Mouse (Mus musculus) heart, adult 11 months (tissue): ENCODE measurements around the gene Fam83g.

Experiments used
- DNase-seq: peaks from one replicate; pipeline ENCODE4 v3.0.0; 2022

The Fam83g gene

DNA sequence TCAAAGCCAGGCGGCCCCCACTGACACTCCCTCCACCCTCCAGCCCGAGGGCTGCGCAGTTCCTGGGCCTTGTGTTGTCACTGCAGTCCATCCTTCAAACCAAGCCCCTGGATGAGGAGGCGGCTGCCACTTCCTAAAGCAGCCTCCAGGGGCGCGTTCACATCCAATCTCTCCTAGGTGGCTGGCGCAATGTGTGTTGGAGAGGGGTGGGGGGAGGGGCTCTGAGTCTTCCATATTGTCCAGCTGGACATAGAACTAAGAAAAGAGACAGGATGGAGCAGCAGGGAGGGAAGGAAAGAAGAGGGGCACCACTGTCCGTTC is 9.1 kb upstream of the Fam83g start:
- DNase-seq = no peak

DNA sequence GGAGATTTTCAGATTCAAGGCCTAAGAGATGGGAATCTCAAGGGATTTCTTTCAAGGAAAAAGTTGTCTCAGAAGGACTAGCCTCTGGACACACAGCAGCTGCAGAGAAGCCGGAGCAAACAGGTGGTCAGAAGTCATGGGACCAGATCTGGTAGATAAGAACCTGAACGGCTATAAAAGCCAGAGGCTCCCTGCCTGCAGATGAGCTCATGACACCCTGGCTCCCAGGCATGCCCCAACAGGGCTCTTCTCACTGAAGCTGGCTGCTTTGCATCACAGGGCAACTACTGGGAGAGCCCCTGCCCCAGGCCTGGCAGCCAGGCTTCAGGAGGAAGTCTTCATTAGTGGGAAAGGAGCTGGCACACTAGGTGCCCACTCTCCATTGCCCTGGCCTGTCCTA is 8.6 kb upstream of the Fam83g start:
- DNase-seq = no peak

DNA sequence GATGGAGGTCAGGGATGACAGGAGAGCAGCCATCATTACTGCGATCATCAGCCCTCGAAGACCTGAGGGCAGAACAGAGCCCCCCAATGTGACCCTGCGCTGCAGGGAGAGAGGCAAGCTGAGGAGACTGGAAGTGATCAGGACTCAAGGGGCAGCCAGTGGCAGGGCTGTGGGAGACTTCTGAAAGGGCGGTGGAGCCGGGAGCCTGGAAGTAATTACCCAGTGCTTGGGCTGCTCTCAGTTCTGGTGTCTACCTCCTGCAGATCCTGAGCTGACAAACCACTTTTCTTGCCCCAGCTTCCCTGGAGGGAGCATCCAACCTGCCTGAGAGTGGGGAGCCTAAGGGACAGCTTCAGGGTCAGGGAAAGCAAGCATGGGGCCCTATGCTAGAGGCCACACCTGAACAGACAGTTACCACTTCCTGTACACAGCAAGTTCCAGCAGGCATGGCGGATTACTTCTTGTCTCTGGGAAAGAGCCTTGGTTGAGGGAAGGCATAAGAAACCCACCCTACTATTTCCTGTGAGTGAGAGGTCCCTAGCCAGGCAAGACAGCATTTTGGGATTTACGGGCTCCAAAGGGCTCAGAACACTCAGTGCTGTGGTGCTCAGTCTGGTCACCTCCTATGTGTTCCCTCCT is 7.6 kb upstream of the Fam83g start:
- DNase-seq = no peak

DNA sequence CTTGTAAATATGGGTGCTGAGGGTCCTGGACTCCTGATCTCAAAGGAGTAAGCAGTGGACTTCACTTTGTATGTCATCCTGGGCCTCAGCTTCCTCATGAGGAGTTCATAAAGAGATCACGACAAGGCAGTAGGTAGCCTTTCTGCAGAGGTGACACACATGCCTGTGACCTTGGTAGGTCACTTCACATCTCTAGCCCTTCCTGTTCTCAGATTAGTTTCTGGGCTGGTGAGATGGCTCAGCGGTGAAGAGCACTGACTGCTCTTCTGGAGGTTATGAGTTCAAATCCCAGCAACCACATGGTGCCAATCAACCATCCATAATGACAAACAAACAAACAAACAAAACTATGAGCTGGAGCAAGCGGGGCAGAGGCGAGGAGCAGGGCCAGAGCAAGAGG is 6.2 kb upstream of the Fam83g start:
- DNase-seq = no peak

DNA sequence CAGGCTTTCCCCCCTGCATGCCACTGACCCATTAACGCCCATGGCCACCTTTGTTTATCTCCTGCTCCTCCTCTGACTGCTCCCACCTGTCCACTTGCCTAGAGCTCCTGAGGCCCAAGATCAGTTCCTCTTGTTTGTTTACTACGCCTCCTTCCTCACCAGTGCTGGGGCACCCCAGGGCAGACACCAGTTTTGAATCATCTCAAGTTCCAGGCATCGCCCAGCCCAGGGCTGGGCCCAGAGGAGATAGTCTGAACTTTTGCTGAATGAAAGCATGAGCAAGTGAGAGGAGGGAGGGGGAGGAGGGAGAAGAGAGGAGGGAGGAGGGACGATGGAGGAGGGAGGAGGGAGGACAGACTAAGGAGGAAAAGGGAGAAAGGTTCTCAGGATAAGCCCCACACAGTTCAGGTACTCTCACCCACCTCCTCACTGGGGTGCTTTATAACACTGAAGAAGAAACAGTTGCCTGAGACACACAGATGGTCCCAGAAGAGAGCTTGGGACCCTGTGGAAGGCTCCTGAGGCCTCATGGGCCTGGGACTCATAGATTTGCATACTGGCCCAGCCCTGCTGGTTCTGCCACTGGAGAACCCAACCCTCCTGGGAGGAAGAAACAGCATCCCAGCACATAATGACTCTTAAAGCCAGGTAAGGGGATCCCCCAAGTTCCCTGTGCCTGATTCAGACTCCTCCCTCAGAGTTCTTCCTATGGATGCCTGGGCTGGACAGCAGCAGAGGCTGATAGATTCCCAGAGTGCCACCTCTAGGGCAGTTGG is 4.6 kb upstream of the Fam83g start:
- no peak for DNase-seq

DNA sequence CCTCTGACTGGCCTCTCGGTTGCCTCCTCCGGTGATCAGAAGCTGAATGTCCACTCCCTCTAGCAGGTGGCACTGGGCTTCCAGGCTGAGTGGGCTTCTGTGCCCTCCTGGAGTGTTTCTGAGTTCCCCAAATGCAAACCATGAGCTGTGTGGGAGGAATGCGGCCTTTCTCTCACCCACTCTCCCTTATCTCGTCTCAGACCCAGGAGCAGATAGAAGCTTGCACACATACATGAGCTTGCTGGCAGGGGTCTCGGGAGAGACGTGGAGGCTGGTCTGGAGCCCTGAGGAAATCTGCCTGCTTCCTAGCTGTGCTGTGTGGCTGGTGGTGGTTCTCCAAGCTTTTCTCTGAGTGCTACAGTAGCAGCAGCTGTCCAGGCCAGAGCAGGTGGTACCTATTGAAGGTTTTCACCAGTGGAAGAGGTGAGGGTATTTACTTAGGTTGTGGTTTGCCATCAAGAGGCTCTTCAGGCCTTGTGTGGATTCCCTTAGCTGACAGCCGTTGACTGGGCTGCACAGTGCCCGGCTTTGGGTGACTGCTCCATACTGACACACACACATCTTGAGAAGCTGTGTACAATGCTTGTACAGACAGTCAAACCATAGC is 1.3 kb downstream of the Fam83g start:
- DNase-seq = no peak

DNA sequence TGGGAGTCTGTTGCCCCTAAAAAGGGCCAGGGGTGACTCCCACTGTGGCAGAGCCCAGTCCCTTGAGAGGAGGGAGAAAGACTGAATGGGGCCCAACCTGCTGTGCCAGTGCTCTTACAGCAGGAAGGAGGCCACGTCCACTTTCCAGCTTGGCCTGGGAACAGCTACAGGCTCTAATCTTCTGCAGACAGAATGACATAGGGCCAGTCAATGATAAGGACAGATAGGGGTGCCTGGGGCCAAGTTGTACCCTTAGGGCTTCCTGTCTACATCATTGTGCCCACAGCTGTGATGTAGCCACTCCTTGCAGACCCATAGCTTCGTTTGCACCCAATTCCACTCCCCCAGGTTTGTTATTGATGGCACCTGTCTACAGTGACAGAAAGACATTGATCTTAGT is 2.2 kb downstream of the Fam83g start:
- DNase-seq = no peak

DNA sequence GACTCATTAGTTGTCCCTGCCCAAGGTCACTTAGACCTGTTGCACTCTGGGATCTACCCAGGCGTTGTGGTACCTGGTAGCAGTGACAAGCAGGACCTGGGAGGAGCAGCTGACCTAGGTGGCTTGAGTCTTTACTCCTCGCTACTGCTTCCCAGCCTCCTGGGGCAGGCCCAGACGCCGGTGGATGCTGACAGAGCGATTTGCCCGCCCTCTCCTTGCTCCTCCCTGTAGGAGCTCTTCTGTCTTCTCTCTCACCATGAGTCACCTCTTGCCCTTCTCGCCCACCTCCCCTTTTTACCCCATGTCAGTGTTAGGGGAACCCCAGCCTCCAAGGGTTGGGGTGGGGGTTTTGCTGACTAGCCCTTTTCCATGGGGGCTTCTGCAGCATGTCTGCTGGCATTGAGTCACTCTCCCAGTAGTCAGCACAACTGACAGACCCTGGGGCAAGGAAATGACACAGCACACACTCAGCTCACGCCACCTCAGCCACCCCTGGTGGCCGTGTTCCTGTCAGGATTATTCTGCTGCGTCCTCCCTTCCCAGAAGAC is 3.1 kb downstream of the Fam83g start:
- DNase-seq = no peak

DNA sequence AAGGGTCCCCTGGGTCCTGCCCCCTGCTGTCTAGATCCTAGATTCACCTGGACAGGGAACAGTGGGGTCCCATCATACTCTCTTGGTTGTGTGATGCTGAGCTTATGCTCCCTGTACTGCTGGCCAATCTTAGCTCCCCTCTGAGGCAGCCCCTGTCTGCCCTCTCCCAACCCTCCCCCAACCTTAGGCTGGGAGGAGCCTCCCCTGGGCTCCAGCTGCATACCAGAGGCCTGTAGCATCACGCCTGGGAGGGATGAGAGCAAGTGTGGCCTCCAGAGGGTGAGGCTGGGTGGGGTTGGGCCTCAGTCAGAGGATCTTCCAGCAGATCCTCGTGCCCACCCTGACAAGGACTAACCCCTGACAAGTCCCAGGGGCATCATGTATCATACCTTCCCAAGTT is 3.7 kb downstream of the Fam83g start:
- DNase-seq = no peak

DNA sequence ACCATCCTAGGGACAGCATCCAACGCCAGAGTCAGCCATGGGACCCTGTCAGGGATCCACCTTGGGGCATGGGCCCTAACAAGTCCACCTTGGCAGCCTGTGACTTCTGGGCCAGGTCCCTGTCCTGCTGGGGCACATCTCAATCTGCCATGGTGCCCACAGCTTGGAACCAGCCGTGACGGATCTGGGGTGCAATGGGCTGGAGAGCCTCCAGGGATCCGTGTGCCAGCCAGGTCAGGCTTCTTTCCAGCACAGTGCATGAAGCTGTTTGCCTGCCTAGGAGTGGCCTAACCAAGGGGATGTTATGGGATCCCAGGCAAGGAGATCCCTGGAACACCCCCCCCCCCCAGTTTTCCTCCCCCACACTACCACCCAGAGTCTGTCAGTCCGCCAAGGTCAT is 9.1 kb downstream of the Fam83g start:
- DNase-seq = no peak

DNA sequence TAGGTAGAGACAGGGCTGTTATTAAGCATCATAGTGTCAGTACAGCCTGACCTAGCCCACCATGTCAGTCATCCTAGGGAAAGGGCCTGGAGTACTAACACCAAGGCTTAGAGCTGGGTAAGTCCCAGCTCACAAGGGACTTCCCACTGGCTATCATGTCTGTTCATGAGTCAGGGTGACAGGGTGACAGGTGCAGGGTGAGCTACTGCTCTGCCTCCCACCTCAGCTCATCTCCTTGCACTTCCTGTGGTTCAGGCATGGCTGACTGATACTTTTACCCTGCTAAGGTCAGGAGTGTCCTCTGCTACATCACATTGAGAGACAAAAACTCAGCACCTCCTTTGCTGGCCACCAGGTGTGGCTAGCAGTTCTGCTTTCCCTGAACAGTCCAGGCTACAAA is 15.0 kb downstream of the Fam83g start:
- no peak for DNase-seq

DNA sequence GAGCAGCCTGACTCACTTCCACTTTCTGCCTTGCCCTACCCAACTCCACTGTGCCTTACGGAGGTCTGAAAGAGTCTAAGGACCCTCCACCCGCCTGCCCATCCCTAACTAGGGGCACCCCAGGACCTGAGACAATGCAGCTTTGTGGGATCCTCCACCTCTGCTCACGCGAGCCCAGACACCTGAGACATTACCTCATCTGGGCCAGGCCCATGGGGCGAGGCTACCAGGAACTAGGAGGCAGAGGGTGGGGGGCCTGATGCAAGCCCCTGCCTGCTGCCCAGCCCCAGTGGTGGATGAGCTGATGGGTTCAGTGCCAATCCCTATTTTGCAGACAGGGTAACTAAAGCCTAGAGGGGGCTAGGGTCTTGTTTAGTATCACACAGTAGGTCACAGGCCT is 15.6 kb downstream of the Fam83g start:
- no peak for DNase-seq

DNA sequence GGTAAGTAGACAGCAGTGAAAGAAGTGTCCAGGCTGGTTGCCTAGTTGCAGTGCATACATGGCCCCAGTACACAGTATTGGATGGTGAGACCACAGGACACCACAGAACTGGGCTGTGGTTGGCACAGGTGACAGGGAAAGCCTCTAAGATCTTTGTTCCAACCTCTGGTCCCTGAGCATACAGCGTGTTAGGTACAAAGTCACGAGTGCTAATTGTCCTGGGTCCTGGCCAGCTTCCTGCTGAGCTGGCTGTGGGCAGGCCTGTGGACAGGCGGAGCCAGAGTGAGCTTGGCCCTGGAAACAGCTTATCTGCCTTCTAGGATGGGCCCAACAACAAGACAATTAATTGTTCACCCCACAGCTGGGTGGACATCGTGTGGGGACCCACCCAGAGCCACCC is 16.0 kb downstream of the Fam83g start:
- peak; percentile 96 for DNase-seq

DNA sequence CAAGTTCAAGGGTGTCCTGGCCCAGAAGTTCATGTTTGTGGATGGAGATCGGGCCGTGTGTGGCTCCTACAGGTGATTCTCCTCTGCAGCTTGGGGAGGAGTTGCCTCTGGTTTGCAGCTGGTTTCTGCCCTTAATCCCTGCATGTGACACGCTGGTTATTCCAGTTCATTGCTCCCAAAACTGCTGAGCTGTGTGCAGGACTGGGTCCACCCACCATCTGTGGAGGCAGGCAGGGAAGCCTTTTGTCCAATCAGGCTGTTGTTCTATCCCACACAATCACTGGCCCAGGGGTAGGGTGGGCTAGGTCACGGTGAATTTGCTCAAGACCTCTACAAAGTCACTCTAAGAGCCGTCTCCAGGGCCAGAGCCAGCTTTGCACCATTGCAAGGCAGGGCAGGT is 17.8 kb downstream of the Fam83g start:
- DNase-seq = no peak

DNA sequence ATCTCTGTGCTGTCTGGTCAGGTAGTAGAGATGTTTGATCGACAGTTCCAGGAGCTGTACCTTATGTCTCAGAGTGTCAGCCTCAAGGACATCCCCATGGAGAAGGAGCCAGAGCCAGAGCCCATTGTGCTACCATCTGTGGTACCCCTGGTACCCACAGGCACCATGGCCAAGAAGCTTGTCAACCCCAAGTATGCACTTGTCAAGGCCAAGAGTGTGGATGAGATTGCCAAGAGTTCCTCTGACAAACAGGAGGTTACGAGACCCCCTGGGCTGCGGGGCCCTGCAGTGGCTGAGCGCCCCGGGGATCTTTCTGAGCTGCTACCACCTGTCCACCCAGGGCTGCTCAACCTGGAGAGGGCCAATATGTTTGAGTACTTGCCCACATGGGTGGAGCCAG is 18.6 kb downstream of the Fam83g start:
- DNase-seq = no peak

DNA sequence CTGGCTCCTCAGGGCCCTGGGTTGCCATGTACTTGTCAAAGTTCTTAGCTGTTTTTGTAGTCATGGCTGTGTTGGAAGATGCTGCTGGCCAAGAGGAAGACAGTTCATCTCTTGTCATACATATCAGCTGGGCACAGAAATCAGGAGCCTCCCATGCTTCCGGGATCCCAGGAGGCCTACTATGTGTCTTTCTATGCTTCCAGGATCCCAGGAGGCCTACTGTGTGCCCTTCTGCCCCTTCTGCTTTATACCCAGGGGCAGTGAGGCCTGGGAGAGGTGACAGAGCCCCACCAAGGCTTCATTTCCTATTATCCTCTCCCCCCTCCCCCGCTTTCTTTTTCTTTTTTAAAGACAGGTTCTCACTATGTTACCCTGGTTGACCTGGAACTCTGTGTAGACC is 21.7 kb downstream of the Fam83g start:
- no peak for DNase-seq

DNA sequence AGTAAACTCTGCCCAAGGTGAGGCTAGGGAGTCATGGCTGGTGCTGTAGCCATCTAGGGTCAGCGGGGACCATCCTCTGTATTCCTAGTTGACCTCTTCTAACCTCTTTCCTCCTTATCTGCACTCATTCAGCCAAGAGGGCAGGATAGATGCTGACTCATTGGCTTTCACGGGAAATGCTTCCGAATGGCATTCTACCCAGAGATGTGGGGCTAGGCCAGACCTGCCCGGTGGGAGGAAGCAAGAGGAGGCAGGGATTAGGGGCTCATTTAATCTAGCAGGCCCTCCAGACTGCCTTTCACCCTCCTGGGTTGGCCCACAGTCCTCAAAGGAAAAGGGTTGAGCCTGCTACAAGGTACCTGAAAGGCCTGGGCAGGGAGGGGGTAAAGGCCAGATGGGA is 22.3 kb downstream of the Fam83g start:
- DNase-seq = no peak

DNA sequence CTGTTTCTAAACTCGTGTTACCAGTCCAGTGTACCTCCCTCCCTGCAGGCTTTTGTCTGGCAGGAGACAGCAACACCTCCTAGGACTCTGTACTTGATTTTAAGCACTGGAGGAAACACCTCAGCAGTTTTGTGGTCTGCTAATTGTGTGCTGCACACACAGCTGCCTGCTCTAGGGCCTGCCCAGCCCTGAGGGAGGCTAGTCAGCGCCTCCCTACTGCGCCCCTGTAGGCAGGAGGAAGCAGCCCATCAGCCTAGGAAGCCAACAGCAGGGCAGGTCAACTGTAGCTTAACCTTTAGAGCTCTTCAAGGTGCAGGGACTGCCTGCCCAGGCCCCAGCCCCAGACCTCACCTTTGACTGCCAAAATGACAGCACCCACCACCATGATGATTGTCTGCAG is 25.0 kb downstream of the Fam83g start:
- no peak for DNase-seq

DNA sequence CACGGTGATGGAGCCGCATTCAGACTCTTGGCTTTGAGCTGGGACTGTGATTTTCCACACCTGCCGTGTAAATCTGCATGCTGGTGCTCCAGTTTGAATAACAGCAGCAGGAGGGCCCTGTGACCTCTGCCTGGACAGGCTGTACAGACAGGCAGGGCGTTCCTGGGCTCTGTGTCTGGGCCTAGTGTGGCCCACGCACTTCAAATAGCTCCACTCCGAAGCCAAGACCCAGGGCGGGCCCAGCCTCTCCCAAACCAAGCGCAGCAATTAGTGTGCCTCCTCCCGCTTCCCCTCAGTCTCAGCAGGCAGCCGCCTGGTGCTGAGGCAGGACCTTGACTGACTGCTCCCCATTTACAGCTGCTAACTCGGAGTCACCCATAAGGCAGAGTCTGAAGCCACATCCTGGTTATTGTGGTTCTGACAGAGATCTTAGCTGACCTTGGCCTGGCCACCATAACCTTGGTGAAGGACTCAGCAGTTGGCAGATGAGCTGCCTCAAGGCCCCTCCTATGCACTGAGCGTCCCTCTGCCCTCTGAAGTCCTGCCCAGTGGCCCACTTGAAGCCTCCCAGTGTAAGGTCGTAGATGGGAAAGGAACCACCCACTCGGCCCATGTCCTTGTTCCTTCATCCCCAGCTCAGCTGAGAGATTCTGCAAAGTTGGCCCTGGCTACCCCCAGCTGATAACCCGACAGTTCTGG is 29.4 kb downstream of the Fam83g start:
- no peak for DNase-seq

DNA sequence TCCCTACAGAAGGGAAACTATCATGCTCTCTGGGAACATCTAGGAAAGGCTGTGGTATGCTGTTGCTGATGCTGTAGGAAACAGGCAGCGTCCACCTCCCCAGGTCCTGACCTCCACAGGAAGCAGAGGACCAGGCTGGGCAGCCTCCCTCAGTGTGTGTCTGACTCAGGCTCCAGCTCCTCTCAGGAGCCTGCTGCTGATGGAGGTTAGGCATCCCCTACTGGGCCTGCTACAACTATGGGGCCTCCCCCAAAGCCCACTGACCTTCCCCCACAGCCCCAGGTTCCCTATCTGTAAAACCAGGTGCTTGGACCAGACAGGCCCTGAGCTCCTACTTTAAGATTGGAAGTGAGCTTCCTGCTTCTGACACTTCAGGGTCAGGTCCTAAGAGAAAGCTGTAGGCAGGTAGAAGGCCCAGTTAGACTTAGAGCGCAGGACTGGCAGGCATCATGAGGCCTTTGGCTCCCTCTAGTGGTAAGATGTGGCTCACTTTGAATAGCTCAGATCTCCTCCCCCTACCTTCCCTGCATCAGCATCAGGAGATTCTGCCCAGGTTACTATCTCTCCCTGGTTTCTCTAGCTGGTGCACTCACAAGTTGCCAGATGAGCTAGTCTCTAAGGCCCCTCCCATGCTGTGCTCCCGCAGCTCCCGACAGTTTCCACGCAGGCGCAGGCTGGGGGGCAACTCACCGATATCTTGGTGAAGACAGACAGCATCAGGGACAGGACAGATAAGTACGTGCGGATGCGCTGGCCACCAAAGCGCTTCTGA is 30.6 kb downstream of the Fam83g start:
- peak; percentile 97 for DNase-seq

DNA sequence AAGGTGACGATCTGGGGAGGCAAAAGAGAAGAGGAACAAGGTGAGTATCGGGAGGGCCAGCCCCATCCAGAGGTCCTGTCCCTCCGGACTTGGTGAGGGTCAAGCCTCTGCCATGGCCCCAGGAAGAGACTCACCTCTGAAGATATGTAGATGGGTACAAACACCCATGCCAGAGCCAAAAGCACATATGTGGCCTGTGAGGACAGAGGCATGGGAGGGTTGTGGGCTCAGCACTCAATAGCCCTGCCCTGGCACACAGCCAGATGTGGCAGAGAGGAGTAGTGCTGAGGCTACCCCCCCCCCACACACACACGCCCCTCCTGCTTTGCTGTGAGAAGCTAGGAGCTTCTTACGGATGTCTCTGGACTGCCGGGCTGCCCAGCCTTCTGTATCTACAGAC is 31.2 kb downstream of the Fam83g start:
- no peak for DNase-seq

DNA sequence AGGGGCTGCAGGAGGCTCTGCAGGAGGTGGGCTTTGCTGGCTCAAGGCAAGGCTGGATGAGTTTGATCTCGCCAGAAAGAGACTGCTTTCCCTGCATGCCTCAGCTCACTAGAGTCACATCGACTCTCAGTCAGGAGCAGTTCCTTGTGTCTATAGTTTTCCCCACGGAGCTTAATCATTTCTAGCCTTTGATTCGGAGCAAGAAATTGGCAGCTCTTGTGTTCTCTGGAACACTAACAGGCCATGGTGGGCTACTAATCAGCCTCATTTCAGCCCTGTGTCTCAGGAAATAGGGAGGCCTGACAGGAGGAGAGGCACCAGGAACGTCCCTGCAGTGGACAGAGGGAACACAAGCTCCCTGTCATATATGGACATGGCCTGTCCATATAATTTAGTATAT is 34.1 kb downstream of the Fam83g start:
- no peak for DNase-seq

DNA sequence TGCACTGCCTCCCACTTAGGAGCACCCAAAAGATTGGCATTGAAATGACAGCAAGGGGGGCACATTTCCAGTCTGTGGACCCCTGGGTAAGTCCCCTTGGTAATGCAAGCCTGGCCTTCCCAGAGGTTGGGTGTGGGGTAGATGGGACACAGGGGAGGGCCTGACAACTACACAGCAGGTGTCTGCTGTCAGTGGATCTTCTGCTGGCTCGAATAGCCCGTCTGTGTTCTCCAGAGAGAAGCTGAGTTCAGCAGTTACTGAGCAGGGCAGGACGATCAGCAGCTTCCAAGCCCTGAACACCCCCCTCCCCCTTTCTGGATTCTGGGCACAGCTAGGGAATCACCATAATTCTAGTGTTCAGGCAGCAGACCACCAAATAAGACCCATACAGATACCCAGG is 35.5 kb downstream of the Fam83g start:
- peak; percentile 80 for DNase-seq
